Mouse (Mus musculus): ENCODE measurements around the gene Faf1. TPM values are rescaled to one million over a fixed set of nuclear protein-coding genes. Genes with fewer than 3 reads are reported as not detected.

Gene Faf1
- polyA plus RNA-seq, 1 experiment from 2014 or later, result 15.7 TPM

DNA sequence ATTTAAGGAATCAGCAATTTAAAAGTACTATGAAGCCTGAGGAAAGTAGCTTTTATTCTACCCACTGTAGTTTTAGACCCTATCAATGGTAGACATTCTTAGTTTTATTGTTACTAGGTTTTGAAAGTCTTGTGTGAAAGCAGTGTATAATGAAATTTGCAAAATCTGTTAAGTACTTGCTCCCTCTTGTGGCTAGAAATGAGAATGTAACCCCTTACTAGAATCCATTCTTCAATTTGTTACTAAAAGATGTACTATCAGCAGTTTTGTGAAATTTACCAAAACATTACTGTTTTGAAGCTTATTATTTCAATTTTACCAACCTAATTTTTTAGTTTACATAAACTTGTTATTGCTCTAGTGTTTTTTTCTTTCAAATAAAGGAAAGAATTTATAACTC is 27.2 kb downstream of the Faf1 start:
- Histone ChIP-seq H3K36me3 (ENCODE audit: control insufficient read depth, insufficient read depth) (no peaks in the 10 kb centered on the region), H3K9me3 (ENCODE audit: control insufficient read depth) (no peaks in the 10 kb centered on the region)

DNA sequence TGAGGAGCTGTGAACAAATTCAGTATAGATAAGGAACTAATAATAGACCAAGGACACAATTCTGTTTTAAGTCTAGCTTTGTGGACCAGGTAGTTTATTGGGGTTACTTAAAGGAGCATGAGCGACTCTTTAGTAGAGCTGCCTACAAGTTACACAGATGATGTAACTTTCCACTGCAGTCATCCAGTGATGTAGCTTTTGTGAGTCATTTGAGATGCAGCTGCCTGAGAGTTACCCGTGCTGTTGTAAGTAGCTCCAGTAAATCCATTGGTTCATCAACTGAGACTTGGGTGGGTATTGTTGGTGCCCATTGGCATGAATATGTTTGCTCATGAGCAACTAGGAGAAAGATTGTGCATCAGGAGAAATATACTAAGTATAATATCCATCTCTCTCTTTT is 29.0 kb downstream of the Faf1 start:
- no peak for ATAC-seq
- H3K9me3 ChIP-seq (ENCODE audit: control insufficient read depth), result no peaks in the 10 kb centered on the region
- H3K27ac ChIP-seq (ENCODE audit: low read depth, low read length), result no peak overlapping the region
- no peak overlapping the region for H3K9ac ChIP-seq (ENCODE audit: low read depth, low read length)
- no peaks in the 10 kb centered on the region for H3K36me3 ChIP-seq (ENCODE audit: control insufficient read depth, insufficient read depth)
- no peak overlapping the region for H3K4me3 ChIP-seq (ENCODE audit: low read depth, low read length)
- 78% methylated on average over 2 of the region's 2 CpGs for WGBS
- no peaks in the 10 kb centered on the region for H3K27me3 ChIP-seq (replicated peaks; ENCODE audit: control insufficient read depth, insufficient read depth, low read length)
- H3K4me2 ChIP-seq (replicated peaks; ENCODE audit: low read depth), result no peak overlapping the region
- H3K4me1 ChIP-seq (replicated peaks; ENCODE audit: control insufficient read depth, insufficient read depth, low read length), result 0 out of 2 replicates have a peak, but pooled peaks cover 3% of the 10 kb centered on the region
- no peak for TF ChIP-seq CTCF (IDR thresholded peaks at IDR 0.05; ENCODE audit: low read depth)

More for the DNA sequence above, 27.2 kb downstream of the Faf1 start:
- Histone ChIP-seq H3K4me1 (replicated peaks; ENCODE audit: control insufficient read depth, insufficient read depth, low read length) (0 out of 2 replicates have a peak, but pooled peaks cover 3% of the 10 kb centered on the region), H3K27ac (ENCODE audit: low read depth, low read length) (no peak overlapping the region), H3K4me2 (replicated peaks; ENCODE audit: low read depth) (no peak overlapping the region), H3K4me3 (ENCODE audit: low read depth, low read length) (no peak overlapping the region), H3K27me3 (replicated peaks; ENCODE audit: control insufficient read depth, insufficient read depth, low read length) (no peaks in the 10 kb centered on the region), H3K9ac (ENCODE audit: low read depth, low read length) (no peak overlapping the region)
- peak; percentile 74 for TF ChIP-seq CTCF (IDR thresholded peaks at IDR 0.05; ENCODE audit: low read depth)
- no peak for ATAC-seq

DNA sequence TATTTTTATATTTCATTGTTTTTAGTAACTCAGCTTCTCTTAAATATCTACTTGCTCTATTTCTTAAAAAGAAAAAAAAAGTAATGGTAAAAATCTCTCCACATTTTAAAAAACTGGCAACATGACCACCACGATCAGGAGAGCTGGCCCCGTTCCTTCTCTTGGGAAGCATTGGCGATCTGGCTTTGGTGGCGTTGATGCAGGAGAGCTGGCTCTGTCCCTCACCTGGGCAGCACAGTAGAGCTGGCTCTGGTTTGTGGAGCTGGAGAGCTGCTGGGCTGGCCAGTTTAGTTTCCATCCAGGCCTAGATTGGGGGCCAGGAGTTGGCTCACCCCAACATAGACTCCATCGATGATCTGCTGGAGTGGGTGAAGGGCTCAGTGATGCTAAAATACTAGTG is 42.9 kb downstream of the Faf1 start:
- Histone ChIP-seq H3K27ac (ENCODE audit: low read depth, low read length) (no peak overlapping the region), H3K4me1 (replicated peaks; ENCODE audit: control insufficient read depth, insufficient read depth, low read length) (no peaks in the 10 kb centered on the region), H3K27me3 (replicated peaks; ENCODE audit: control insufficient read depth, insufficient read depth, low read length) (no peaks in the 10 kb centered on the region), H3K4me2 (replicated peaks; ENCODE audit: low read depth) (no peak overlapping the region), H3K9ac (ENCODE audit: low read depth, low read length) (no peak overlapping the region), H3K36me3 (ENCODE audit: control insufficient read depth, insufficient read depth) (no peaks in the 10 kb centered on the region), H3K9me3 (ENCODE audit: control insufficient read depth) (no peaks in the 10 kb centered on the region), H3K4me3 (ENCODE audit: low read depth, low read length) (no peak overlapping the region)
- no peak for ATAC-seq
- no peak for TF ChIP-seq CTCF (IDR thresholded peaks at IDR 0.05; ENCODE audit: low read depth)
- WGBS, result 94% methylated on average over 5 of the region's 5 CpGs

DNA sequence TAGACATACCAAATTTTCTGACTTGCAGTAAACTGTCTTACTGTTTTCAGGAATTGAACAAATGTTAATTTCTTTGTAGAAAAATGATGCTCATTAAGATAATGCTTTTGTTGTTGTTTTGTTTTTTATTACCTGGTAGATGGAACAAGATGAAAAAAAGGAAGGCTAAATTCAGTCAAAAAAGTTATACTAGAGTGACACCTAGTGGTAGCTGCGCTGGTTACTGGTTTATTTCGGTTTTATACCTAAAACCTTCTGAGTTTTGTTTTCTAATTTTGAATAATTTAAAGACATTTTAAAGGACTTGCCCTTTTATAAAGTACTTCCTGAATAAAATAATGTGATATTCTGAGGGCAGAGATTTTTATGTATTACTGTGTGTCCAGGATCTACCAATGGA is 52.9 kb downstream of the Faf1 start:
- H3K27me3 ChIP-seq (replicated peaks; ENCODE audit: control insufficient read depth, insufficient read depth, low read length), result no peaks in the 10 kb centered on the region
- TF ChIP-seq CTCF (IDR thresholded peaks at IDR 0.05; ENCODE audit: low read depth), result peak; percentile 65
- H3K4me2 ChIP-seq (replicated peaks; ENCODE audit: low read depth), result no peak overlapping the region
- H3K36me3 ChIP-seq (ENCODE audit: control insufficient read depth, insufficient read depth), result no peaks in the 10 kb centered on the region
- no peak for ATAC-seq
- no peaks in the 10 kb centered on the region for H3K9me3 ChIP-seq (ENCODE audit: control insufficient read depth)
- H3K9ac ChIP-seq (ENCODE audit: low read depth, low read length), result no peak overlapping the region
- no peak overlapping the region for H3K4me3 ChIP-seq (ENCODE audit: low read depth, low read length)
- 12% methylated on average over 2 of the region's 2 CpGs for WGBS
- no peak overlapping the region for H3K27ac ChIP-seq (ENCODE audit: low read depth, low read length)
- no peaks in the 10 kb centered on the region for H3K4me1 ChIP-seq (replicated peaks; ENCODE audit: control insufficient read depth, insufficient read depth, low read length)

DNA sequence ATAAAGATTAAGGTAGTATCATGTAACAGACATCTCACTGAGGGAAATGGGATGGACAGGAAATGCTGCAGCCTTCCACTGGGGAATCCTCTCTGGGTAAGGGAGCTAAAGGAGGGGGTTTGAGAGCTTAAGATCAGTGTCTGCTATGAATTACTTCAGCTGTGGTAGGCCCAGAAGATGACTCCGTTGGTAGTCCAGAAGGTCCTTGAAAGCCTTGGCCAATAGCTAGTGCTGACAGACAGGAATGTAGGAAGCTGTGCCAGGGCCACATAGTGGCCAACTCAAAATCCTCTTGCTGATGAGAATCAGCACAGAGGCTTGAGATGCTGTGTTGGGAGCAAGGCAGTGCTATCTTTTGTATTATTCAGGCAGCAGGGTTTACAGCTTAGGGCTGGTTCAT is 59.4 kb downstream of the Faf1 start:
- Histone ChIP-seq H3K36me3 (ENCODE audit: control insufficient read depth, insufficient read depth) (no peaks in the 10 kb centered on the region; the same call in 1 of the 2 replicates), H3K9ac (ENCODE audit: low read depth, low read length) (no peak overlapping the region), H3K4me1 (replicated peaks; ENCODE audit: control insufficient read depth, insufficient read depth, low read length) (no peaks in the 10 kb centered on the region), H3K4me3 (ENCODE audit: low read depth, low read length) (no peak overlapping the region), H3K27me3 (replicated peaks; ENCODE audit: control insufficient read depth, insufficient read depth, low read length) (no peaks in the 10 kb centered on the region), H3K27ac (ENCODE audit: low read depth, low read length) (no peak overlapping the region), H3K4me2 (replicated peaks; ENCODE audit: low read depth) (no peak overlapping the region), H3K9me3 (ENCODE audit: control insufficient read depth) (no peaks in the 10 kb centered on the region)
- ATAC-seq, result no peak
- TF ChIP-seq CTCF (IDR thresholded peaks at IDR 0.05; ENCODE audit: low read depth), result no peak
- WGBS, result 58% methylated on average over 1 of the region's 1 CpGs

DNA sequence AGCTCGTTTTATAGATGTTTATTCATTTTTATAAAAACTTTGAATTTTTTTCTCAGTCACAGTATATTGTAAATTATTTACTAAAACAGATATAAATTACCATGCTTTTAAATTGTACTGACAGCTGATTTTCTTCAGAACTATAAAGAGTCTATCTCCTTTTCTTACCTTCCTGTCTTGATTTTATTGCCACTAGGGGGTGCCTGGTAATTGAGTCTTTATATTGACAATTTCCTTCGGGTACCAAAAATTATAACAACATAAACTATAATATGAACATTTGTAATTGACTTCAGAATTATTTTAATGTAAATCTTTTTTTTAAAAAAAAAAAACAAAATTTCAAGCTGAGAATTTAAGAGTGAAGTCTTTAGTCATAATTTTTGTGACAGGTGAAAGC is 67.6 kb downstream of the Faf1 start:
- Histone ChIP-seq H3K27ac (ENCODE audit: low read depth, low read length) (no peak overlapping the region), H3K9me3 (ENCODE audit: control insufficient read depth) (no peaks in the 10 kb centered on the region), H3K4me3 (ENCODE audit: low read depth, low read length) (no peak overlapping the region), H3K4me1 (replicated peaks; ENCODE audit: control insufficient read depth, insufficient read depth, low read length) (no peaks in the 10 kb centered on the region), H3K9ac (ENCODE audit: low read depth, low read length) (no peak overlapping the region), H3K27me3 (replicated peaks; ENCODE audit: control insufficient read depth, insufficient read depth, low read length) (no peaks in the 10 kb centered on the region), H3K36me3 (ENCODE audit: control insufficient read depth, insufficient read depth) (no peaks in the 10 kb centered on the region; the same call in 1 of the 2 replicates), H3K4me2 (replicated peaks; ENCODE audit: low read depth) (no peak overlapping the region)
- no peak for ATAC-seq
- WGBS, result 71% methylated on average over 2 of the region's 2 CpGs
- peak; percentile 47 for TF ChIP-seq CTCF (IDR thresholded peaks at IDR 0.05; ENCODE audit: low read depth)

DNA sequence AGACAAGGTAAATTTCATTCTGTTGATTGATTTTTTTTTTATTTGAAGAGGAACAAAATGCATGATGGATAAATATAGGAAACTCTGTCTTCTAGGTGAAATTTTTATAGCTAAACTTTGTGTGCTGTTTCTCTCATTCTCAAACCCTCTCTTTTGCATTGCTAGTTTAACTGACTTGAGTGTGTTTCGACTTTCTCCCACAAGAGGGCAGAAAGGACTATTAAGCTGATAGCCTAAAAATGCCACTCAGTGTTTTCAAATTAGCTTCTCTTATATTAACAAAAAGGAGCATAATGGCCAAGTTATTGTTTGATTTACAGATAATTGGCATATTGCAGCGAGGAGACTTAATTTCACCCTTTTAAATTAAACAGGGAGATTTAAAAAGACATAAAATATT is 82.6 kb downstream of the Faf1 start:
- peak; percentile 76 for TF ChIP-seq CTCF (IDR thresholded peaks at IDR 0.05; ENCODE audit: low read depth)
- Histone ChIP-seq H3K27me3 (replicated peaks; ENCODE audit: control insufficient read depth, insufficient read depth, low read length) (no peaks in the 10 kb centered on the region), H3K27ac (ENCODE audit: low read depth, low read length) (no peak overlapping the region), H3K4me3 (ENCODE audit: low read depth, low read length) (no peak overlapping the region), H3K9me3 (ENCODE audit: control insufficient read depth) (no peaks in the 10 kb centered on the region), H3K9ac (ENCODE audit: low read depth, low read length) (no peak overlapping the region), H3K4me1 (replicated peaks; ENCODE audit: control insufficient read depth, insufficient read depth, low read length) (no peaks in the 10 kb centered on the region), H3K4me2 (replicated peaks; ENCODE audit: low read depth) (no peak overlapping the region), H3K36me3 (ENCODE audit: control insufficient read depth, insufficient read depth) (no peaks in the 10 kb centered on the region)
- ATAC-seq, result no peak
- 43% methylated on average over 2 of the region's 2 CpGs for WGBS

All from intestine, postnatal 0 days (tissue).